Mouse (Mus musculus): ENCODE measurements around the gene Tapbpl.
A peak's percentile ranks its signal among the peaks of the same experiment; 100 is the strongest.

Tapbpl gene

DNA sequence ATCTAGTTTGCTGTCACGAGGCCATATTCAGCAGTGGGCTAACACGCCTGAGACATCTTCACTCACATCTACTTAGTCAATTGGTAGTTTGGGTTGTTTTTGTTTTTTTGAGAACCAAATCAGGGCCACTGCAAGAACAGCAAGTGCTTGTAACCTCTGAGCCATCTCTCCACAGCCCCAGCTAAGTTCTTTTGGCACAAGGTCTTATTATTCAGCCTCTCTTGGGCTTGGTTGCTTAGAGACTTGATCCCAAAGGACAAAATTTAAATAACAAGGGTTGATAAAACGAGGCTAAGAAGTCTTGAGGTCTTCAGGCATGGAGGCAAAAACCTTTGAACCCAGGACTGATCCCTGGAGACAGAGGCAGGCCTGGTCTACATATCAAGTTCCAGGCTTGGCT is 35.4 kb downstream of the Tapbpl start:
- DNase-seq (ENCODE audit: low spot score), result no peak

DNA sequence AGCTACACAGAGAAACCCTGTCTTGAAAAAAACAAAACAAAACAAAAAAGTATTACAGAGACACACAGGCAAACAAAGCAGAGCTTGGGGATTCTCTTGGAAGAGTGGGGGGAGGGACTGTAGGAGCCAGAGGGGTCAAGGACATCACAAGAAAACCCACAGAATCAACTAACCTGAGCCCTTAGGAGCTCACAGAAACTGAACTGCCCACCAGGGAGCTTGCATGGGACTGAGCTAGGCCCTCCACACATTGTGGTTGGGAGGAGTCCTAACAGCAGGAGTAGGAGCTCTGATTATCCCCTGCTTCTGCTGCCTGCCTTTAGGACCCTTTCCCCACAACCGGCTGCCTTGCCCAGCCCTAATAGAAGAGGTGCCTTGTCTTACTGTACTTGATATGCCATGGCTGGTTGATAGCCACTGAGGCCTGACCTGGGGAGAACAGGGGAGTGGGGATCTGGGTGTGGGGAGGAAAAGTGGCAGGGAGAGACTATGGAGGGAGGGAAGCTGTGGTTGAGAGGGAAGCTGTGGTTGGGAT is 36.1 kb downstream of the Tapbpl start:
- no peak for DNase-seq (ENCODE audit: low spot score)

DNA sequence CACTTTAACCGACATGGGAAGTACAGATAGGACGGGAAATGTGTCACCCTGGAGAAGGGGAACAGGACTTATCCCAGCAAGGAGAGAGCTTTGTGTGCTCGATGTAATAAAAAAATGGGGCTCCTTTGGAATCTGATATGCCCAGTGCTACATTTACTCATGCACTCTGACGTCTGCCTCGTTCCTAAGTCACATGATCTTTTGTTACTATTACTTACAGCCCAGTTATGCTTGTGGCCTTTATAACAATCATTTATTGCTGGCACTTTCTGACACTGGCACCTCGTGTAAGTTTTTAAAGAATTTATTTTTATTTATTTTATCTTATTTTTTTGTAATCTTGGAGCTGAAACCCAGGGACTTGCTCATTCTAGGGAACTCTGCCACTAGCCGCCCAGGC is 38.3 kb downstream of the Tapbpl start:
- DNase-seq (ENCODE audit: low spot score), result no peak

DNA sequence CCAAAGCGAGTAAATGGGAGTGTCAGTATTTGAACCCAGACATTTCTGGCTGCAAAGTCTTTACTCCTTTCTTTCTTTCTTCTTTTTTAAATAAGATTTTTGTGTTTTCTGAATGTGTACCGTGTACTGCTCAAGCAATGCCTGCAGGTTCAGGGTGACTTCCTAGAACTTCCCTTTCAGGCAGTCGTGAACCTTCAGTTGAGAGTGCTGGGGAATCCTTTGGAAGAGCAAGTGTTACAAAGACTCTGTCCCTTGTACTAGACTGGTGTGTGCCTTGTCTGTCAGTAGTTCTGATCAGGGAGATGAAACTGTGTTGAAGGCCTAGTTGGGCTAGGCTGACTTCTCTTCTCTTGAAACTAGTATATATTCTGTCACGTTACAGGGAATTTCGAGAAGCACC is 38.8 kb downstream of the Tapbpl start:
- no peak for DNase-seq (ENCODE audit: low spot score)

DNA sequence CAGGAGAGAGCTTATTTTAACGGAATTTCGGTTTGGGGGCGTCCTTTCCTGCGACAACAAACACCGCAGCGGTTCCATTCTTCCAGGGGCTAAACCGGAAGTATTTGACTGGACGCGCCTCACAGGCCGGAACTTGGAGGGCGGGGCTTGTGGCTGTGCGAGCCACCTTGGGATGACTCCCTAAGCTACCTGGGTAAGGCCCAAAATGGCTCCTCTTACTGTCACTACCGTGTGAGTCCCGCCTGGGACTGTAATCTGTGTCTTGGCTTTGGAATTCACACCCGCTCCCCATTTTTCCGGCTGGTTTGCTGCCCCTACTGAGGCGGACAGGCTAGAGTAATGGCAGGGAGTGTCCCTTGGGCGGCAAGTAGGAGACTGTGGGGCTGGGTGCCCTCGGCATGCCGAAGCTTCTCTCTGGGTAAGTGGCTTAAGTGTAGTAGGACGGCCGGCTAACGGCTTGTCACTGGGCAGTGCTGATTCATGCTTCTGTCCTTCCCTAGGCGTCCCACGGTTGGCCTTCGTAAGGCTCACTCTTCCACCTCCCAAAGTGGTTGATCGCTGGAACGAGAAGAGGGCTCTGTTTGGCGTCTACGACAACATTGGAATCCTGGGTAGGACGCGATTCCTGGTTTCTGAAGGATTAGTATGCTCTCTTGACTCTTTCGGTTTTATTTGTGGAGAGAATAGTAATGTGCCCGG is 39.5 kb downstream of the Tapbpl start:
- peak; percentile 91 for DNase-seq (ENCODE audit: low spot score)

DNA sequence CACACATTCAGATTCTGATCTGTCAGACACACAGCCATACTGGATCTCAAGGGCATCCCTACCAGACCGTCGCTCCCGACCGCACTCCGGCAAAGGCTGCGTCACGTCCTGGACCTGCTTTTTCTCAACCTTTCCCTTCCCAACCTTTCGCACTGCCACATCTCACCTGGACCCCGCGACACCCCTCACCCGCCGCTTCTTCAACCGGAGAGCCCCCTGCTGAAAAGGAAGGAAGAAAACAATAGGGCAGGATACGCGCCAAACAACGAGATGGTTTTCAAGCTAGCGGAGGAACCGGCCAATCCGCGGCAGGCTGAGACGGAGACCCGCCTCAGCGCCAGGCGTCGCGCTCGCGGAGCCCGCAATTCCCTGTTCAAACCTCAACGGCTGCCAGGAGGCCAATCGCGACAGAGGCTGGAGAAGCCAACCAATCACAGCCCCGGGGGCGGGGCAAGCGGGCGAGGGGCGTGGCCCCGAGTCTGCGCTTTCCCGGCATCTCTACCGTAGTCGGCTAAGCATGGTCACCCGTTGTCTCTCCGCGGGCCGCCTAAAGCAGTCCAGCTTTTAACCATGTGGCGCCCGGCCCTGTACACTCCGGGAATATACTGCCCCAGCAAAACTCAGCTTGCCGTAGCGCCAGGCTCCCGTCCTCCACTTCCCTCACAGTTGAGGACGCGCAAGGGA is 40.2 kb downstream of the Tapbpl start, which contains the start of the genes Ncapd2 and Mrpl51:
Gene Ncapd2 (minus strand): TSS at position 370 of the 684 bp plus-strand sequence.
Gene Mrpl51 (plus strand): TSS at position 470 of the 684 bp plus-strand sequence.
- peak; percentile 98 for DNase-seq (ENCODE audit: low spot score)

DNA sequence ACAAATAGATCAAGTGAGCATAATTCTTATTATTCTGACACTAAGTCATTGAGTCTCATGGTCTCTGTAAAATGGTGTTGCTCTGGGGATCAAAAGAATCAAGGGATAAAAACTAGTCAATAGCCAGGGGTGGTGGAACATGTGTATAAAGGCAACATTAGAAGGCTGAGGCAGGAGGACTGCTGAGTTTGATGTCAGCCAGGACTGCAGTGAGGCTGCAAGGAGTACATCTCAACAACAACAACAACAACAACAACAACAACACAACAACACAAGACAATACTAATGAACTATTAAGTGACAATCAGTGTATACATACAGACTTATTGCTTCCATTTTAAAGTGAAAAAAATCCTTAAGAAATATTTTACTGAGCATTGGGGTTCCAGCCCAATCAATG is 40.8 kb downstream of the Tapbpl start:
- DNase-seq (ENCODE audit: low spot score), result no peak

DNA sequence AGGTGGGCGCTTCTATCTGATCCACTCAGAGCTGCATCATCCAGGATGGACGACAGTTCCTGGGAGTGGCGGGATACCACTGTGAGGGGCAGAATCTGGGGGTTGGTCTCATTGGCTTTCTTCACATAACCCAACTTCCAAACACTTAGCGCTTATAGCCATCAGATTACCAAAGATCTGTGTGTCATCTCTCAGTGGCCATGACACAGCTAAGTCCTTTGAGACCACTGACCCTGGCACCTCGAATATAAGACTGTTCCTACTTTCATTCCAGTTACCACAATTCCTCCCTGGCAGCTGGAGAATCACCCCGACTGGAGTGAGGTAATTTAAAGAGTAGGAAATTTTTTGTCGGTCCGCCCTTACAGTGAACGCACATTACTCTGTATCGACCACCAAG is 45.5 kb downstream of the Tapbpl start:
- no peak for DNase-seq (ENCODE audit: low spot score)

DNA sequence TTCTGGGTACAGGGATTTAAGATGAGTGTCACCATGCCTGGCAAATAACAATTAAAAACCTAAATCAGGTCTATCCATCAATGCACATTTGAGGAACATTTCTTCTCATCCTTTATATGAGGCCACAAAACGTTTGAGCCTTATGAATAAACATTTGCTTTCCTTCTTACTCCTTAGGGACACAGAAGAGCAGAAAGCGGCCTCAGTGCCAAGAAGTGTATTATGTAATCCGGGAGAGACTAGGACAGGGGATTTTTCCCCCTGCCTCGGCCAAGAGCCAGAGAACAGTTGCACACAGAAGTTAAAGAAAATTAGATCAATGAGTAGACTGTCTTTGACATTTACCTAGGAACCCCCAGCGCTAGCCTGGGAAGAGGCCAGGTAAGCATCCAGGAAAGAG is 49.5 kb downstream of the Tapbpl start:
- no peak for DNase-seq (ENCODE audit: low spot score)

DNA sequence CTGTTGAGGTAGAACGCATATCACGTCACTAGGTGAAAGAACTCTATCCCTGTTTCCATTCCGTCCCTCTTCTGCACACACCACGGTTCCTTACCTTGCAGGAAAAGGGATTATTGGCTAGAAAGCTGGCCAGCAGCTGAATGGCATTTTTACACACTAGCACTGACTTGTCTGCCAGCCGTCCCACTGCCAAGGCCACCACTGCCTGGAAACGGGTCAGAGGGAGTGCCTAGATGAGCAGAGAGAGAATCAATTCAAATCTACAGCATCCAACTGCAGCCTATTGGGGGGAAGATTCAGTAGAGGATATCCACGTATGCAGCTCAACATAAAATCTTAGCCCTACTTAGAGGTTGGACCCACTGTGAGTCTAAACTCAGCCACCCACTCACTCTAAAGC is 52.1 kb downstream of the Tapbpl start:
- DNase-seq (ENCODE audit: low spot score), result no peak

DNA sequence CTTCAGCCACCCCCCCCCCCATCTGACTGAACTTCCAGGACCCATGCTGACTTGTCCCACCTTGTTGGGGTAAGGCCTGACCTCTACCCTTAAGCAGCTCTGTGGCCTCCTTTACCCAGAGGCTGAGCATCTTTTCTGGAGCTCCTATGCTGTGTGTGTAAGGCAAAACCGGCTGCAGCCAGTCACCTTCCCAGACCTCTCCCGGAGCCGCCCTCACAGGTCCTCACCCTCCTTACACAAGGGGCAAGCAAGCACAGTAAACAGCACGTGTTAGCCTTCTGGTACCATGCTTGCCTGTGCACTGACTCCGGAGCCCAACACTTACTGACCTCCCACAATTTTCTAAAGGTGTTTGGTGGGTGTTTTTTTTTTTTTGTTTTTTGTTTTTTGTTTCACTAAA is 56.2 kb downstream of the Tapbpl start:
- DNase-seq (ENCODE audit: low spot score), result no peak

Data from layer of hippocampus, adult 11-12 months (tissue).